Mouse (Mus musculus) bone marrow macrophage, adult 2 months (primary cell): Measurements from ENCODE around the gene Poll.

Experiments used
- CTCF ChIP-seq: IDR thresholded peaks from 2 replicates; pipeline ENCODE4 v1.5.1; 2012; ENCODE audit warnings: low read depth, mild to moderate bottlenecking, low read length, moderate library complexity
- POLR2A ChIP-seq: IDR thresholded peaks from 2 replicates; pipeline ENCODE4 v1.6.1; 2012; ENCODE audit warnings: mild to moderate bottlenecking, low read depth, low read length, borderline replicate concordance

DNA sequence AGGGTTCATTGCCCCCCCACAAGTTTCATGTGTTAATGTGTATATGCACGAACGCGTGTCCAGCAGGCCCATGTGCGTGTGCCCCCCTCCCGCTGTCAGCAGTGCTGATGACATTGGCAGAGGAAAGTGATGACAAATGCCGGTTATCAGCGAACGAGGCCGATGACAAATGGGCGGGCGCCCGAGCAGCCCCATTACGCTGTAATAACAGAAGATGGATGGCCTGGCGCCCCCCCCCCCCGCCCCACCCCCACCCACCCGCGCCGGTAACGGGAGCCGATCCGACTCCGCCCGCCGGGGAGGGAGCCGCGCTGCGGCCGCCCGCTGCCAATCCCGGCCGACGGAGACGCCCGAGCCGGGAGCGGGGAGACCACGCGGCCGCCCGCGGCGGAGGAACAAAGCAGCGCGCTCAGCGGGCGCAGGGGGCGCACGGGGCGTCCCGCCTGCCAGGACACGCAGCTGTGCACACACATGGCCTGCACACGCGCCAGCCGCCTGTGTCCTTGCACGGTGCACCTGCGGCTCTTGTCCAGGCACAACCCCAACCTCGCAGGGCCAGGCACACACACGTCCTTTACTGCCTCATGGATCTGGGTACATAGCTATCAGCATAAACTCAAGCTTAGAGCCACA is 18.8 kb downstream of the Poll start:
- no peak for TF ChIP-seq POLR2A
- no peak for TF ChIP-seq CTCF
